Mouse (Mus musculus) CD4-positive, CD25-positive, alpha-beta regulatory T cell (primary cell): ENCODE measurements around the gene Nme3. TPM values are rescaled to one million over a fixed set of nuclear protein-coding genes. Genes with fewer than 3 reads are reported as not detected.

Source experiments
- polyA plus RNA-seq: library from polyadenylated mRNA; unstranded; fragments of 100-300 nt; shearing (Covaris generic); gene quantifications from one replicate; pipeline ENCODE4 v1.2.1, GENCODE M21; 2017

Gene Nme3
- polyA plus RNA-seq: 56.5 TPM

GRCm38 (mm10) chr17:24896241-24896992, at the start of gene Nme3:
TSS of gene Nme3 (plus strand) at chr17:24896500.

GRCm38 (mm10) chr17:24850065-24850772, 46.1 kb upstream of the Nme3 start, which contains the start of gene Fahd1:
TSS of gene Fahd1 (minus strand) at chr17:24850364.

GRCm38 (mm10) chr17:24865776-24866175, 30.5 kb upstream of the Nme3 start, which contains the start of gene Igfals:
TSS of gene Igfals (plus strand) at chr17:24865997.

GRCm38 (mm10) chr17:24886134-24886931, 10.0 kb upstream of the Nme3 start, which contains the start of the genes Nubp2 and Spsb3:
TSS of gene Nubp2 (minus strand) at chr17:24886349.
TSS of gene Spsb3 (plus strand) at chr17:24886643.

GRCm38 (mm10) chr17:24894995-24895547, 1.2 kb upstream of the Nme3 start, which contains the start of the genes Eme2 and Mrps34:
TSS of gene Eme2 (minus strand) at chr17:24895087.
TSS of gene Mrps34 (plus strand) at chr17:24895116.

GRCm38 (mm10) chr17:24936259-24937237, 40.2 kb downstream of the Nme3 start, which contains the start of gene Mapk8ip3:
TSS of gene Mapk8ip3 (minus strand) at chr17:24936977.

Other genes starting within 250 kb of the Nme3 start
- gene Slc9a3r2, start 246.2 kb upstream of the Nme3 start, polyA plus RNA-seq: 0.26 TPM
- not detected for gene Npw, start 238.0 kb upstream of the Nme3 start, polyA plus RNA-seq
- 22.6 TPM for gene Zfp598, start 226.8 kb upstream of the Nme3 start, polyA plus RNA-seq
- gene Syngr3, start 206.5 kb upstream of the Nme3 start, polyA plus RNA-seq: 0.44 TPM
- gene Gfer, start 200.3 kb upstream of the Nme3 start, polyA plus RNA-seq: 42.2 TPM
- 3.2 TPM for gene Noxo1, start 200.3 kb upstream of the Nme3 start, polyA plus RNA-seq
- gene Tbl3, start 188.8 kb upstream of the Nme3 start, polyA plus RNA-seq: 64.1 TPM
- gene Rnf151, start 178.4 kb upstream of the Nme3 start, polyA plus RNA-seq: not detected
- 779 TPM for gene Rps2, start 178.4 kb upstream of the Nme3 start, polyA plus RNA-seq
- gene Ndufb10, start 172.0 kb upstream of the Nme3 start, polyA plus RNA-seq: 194 TPM
- gene Rpl3l, start 168.7 kb upstream of the Nme3 start, polyA plus RNA-seq: not detected
- gene Msrb1, start 159.9 kb upstream of the Nme3 start, polyA plus RNA-seq: 16.4 TPM
- not detected for gene Hs3st6, start 143.5 kb upstream of the Nme3 start, polyA plus RNA-seq
- not detected for gene Meiob, start 92.2 kb upstream of the Nme3 start, polyA plus RNA-seq
- gene Hagh, start 56.4 kb upstream of the Nme3 start, polyA plus RNA-seq: 36.3 TPM
- 2.7 TPM for gene Fahd1, start 46.1 kb upstream of the Nme3 start, polyA plus RNA-seq
- not detected for gene Igfals, start 30.5 kb upstream of the Nme3 start, polyA plus RNA-seq
- 106 TPM for gene Nubp2, start 10.2 kb upstream of the Nme3 start, polyA plus RNA-seq
- 64.5 TPM for gene Spsb3, start 9.9 kb upstream of the Nme3 start, polyA plus RNA-seq
- 46.2 TPM for gene Eme2, start 1.4 kb upstream of the Nme3 start, polyA plus RNA-seq
- gene Mrps34, start 1.4 kb upstream of the Nme3 start, polyA plus RNA-seq: 95.9 TPM
- 52.6 TPM for gene Mapk8ip3, start 40.5 kb downstream of the Nme3 start, polyA plus RNA-seq
- gene Jpt2, start 64.2 kb downstream of the Nme3 start, polyA plus RNA-seq: 28.5 TPM
- gene Cramp1l, start 119.3 kb downstream of the Nme3 start, polyA plus RNA-seq: 7.4 TPM
- gene Ift140, start 119.6 kb downstream of the Nme3 start, polyA plus RNA-seq: 19.5 TPM
- gene Tmem204, start 187.1 kb downstream of the Nme3 start, polyA plus RNA-seq: 0.79 TPM
- 34.5 TPM for gene Telo2, start 219.5 kb downstream of the Nme3 start, polyA plus RNA-seq
- 0.22 TPM for gene Ptx4, start 224.3 kb downstream of the Nme3 start, polyA plus RNA-seq
- 37.3 TPM for gene Clcn7, start 236.9 kb downstream of the Nme3 start, polyA plus RNA-seq